Mouse (Mus musculus) lung, embryonic 14.5 days (tissue): Measurements from ENCODE around the gene Bcl2l12. TPM values are rescaled to one million over a fixed set of nuclear protein-coding genes. Genes with fewer than 3 reads are reported as not detected.

Experiments
- ATAC-seq: fragments of 200-750 bp; cut with Nextera tagmentation; 2 replicates; pipeline ENCODE4 v1.8.0; 2017; ENCODE audit warnings: mild to moderate bottlenecking, moderate TSS enrichment, moderate library complexity; ENCODE audit not compliant: insufficient read depth
- DNase-seq: peaks from one replicate; pipeline ENCODE4 v3.0.0-alpha.2; 2015
- H3K27ac ChIP-seq: fragments of 300-500 bp; sonication (generic); 2 replicates; pipeline ENCODE4 v1.5.1; 2014; ENCODE audit warnings: low read depth, mild to moderate bottlenecking, moderate library complexity
- H3K27me3 ChIP-seq: fragments of 300-500 bp; sonication (generic); 2 replicates; pipeline ENCODE4 v1.6.1; 2014; ENCODE audit warnings: low read length, control low read depth; ENCODE audit not compliant: insufficient read depth
- H3K36me3 ChIP-seq: fragments of 300-500 bp; sonication (generic); 2 replicates; pipeline ENCODE4 v1.6.1; 2014; ENCODE audit warnings: control low read depth; ENCODE audit not compliant: insufficient read depth
- H3K4me1 ChIP-seq: fragments of 300-500 bp; sonication (generic); 2 replicates; pipeline ENCODE4 v1.6.1; 2014; ENCODE audit warnings: antibody characterized with exemption, control low read depth; ENCODE audit not compliant: insufficient read depth
- H3K4me2 ChIP-seq: fragments of 300-500 bp; sonication (generic); 2 replicates; pipeline ENCODE4 v1.6.1; 2014; ENCODE audit warnings: mild to moderate bottlenecking
- H3K4me3 ChIP-seq: fragments of 300-500 bp; sonication (generic); 2 replicates; pipeline ENCODE4 v1.5.1; 2014; ENCODE audit warnings: low read depth, low read length
- H3K9ac ChIP-seq: fragments of 300-500 bp; sonication (generic); 2 replicates; pipeline ENCODE4 v1.6.1; 2014
- H3K9me3 ChIP-seq: fragments of 300-500 bp; sonication (generic); 2 replicates; pipeline ENCODE4 v1.6.1; 2016; ENCODE audit warnings: low read depth, low read length, control low read depth
- CTCF ChIP-seq: IDR thresholded peaks from 2 replicates; pipeline ENCODE4 v1.5.1; 2016; ENCODE audit warnings: antibody characterized with exemption, low read depth
- WGBS: fragments of 180-500 bp; shearing (Covaris S2); extraction: QIAGEN DNeasy Blood & Tissue Kit; methylation state at CpG from one replicate; pipeline ENCODE4 v1.1.7; 2014; 5-methylcytosine and 5-hydroxymethylcytosine counted together
- polyA plus RNA-seq: library from polyadenylated mRNA; unstranded; fragments of >200 nt; fragmentation: Nextera tagmentation; extraction: Ambion mirVana; gene quantifications from 2 replicates; pipeline ENCODE4 v1.2.1, GENCODE M21; 2014

Bcl2l12 gene
- polyA plus RNA-seq, 1 experiment from 2014 or later: 76.9 TPM

DNA sequence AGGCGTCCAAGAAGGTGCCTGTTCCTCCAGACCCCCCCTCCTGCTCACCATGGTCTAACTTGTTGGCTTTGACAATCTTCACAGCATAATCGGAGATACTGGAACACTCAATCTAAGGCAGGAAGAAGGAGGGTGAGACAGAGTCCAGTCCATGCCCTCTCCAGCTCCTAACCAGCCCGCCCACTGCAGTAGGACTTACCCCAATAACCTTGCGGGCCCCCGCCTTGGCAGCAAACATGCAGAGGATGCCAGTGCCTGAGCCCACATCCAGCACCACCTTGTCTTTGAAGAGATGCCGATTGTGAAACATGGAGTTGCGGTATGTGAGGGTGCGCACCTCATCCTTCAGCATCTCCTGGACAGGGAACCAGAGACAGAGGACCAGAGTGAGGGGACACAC lies 17.0 kb downstream of the Bcl2l12 start:
- Histone ChIP-seq H3K27ac (no peak overlapping the region), H3K9me3 (no peaks in the 10 kb centered on the region), H3K4me3 (no peak overlapping the region), H3K4me1 (no peaks in the 10 kb centered on the region), H3K9ac (no peak overlapping the region), H3K27me3 (no peaks in the 10 kb centered on the region), H3K36me3 (peaks cover 72% of the 10 kb centered on the region), H3K4me2 (no peak overlapping the region)
- 91% methylated on average over 8 of the region's 8 CpGs for WGBS
- TF ChIP-seq CTCF: no peak
- ATAC-seq: no peak
- no peak for DNase-seq

DNA sequence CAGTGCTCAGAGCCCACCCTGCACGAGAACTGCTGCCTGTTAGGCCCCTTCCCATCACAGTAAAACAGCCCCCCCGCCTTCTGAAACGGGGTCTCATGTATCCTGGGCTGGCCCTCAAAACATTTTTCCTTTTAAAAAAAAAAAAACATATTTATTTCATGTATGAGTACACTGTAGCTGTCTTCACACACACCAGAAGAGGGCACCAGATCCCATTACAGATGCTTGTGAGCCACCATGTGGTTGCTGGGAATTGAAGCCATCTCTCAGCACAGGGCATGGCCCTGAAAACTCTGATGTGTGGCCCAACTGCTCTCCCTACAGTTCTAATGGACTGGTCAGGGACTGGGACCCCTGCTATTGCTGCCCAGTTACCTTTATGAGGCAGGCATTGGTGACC lies 20.2 kb downstream of the Bcl2l12 start:
- 92% methylated on average over 3 of the region's 3 CpGs for WGBS
- Histone ChIP-seq H3K4me3 (no peak overlapping the region), H3K9me3 (no peaks in the 10 kb centered on the region), H3K9ac (no peak overlapping the region), H3K36me3 (peaks cover 75% of the 10 kb centered on the region), H3K27ac (no peak overlapping the region), H3K27me3 (no peaks in the 10 kb centered on the region), H3K4me2 (no peak overlapping the region), H3K4me1 (no peaks in the 10 kb centered on the region; the same call in 1 of the 2 replicates)
- TF ChIP-seq CTCF: no peak
- ATAC-seq (no peak), DNase-seq (no peak)

DNA sequence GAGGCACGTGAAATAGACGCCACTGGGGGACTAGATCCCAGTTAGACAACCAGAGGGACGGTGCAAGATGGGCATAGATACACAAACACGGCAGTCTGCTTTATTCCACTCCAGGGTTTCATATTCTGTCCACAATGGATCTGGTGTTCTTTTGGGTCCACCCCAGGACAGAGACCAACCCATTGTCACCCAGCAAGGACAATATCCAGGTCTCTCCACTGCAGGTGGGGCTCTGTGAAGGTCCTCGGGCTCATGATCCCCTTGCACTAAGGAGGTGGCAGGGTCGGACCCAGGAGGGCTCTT lies 23.4 kb downstream of the Bcl2l12 start:
- H3K4me2 ChIP-seq: peak overlapping the region; percentile 73
- no peak for DNase-seq
- 12% methylated on average over 6 of the region's 6 CpGs for WGBS
- no peak for ATAC-seq
- no peaks in the 10 kb centered on the region for H3K27me3 ChIP-seq
- H3K4me1 ChIP-seq: no peaks in the 10 kb centered on the region; the same call in 1 of the 2 replicates
- no peak overlapping the region for H3K9ac ChIP-seq
- H3K27ac ChIP-seq: no peak overlapping the region
- no peaks in the 10 kb centered on the region for H3K9me3 ChIP-seq
- H3K4me3 ChIP-seq: no peak overlapping the region
- peaks cover 43% of the 10 kb centered on the region for H3K36me3 ChIP-seq
- no peak for TF ChIP-seq CTCF

DNA sequence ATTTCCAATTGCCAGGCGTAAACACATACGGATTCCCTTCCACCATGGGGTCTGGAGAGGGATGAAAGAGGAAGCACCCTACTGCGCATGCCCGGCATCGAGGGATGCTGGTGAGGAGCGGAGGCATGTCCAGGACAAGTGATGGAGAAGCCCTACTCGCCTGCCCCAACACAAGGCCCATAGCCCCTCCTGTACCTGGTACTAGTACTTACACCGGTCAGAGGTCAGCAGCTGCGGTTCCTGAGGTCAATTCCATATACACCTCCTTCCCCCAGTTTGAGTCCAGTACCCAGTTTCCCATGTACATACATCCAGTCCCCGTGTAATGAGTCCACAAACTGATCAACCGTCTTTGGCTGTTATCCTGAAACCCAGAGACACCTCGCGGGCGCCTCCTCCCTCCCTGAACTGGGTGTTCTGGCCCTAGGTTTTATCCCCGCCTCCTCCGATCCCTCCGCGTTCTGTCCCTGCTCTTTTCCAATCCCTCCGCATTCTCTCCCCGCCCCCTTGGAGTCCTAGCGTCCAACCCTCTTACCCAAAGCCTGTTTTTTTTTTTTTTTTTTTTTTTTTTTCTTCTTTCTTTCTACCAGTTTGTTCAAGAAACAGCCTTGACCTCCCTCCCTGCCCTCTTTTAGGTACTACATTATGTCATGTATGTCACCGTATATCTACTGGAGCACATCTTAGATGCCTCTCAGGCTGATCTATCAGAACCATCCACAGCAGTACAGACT lies 24.0 kb downstream of the Bcl2l12 start, which contains the start of gene Cpt1c:
Gene Cpt1c (minus strand): TSS at position 469 of the 734 bp plus-strand sequence.
- Histone ChIP-seq H3K9ac (peak within 1 kb of the TSS; percentile 41), H3K4me3 (peak within 1 kb of the TSS; percentile 46), H3K4me1 (no peaks in the 10 kb centered on the region; the same call in 1 of the 2 replicates), H3K27me3 (no peaks in the 10 kb centered on the region), H3K36me3 (peaks cover 38% of the 10 kb centered on the region), H3K27ac (peak within 1 kb of the TSS; percentile 72), H3K9me3 (no peaks in the 10 kb centered on the region), H3K4me2 (peak within 1 kb of the TSS; percentile 73)
- DNase-seq: peak; percentile 92
- peak; percentile 36 for ATAC-seq
- 2% methylated on average over 22 of the region's 22 CpGs for WGBS
- no peak for TF ChIP-seq CTCF

DNA sequence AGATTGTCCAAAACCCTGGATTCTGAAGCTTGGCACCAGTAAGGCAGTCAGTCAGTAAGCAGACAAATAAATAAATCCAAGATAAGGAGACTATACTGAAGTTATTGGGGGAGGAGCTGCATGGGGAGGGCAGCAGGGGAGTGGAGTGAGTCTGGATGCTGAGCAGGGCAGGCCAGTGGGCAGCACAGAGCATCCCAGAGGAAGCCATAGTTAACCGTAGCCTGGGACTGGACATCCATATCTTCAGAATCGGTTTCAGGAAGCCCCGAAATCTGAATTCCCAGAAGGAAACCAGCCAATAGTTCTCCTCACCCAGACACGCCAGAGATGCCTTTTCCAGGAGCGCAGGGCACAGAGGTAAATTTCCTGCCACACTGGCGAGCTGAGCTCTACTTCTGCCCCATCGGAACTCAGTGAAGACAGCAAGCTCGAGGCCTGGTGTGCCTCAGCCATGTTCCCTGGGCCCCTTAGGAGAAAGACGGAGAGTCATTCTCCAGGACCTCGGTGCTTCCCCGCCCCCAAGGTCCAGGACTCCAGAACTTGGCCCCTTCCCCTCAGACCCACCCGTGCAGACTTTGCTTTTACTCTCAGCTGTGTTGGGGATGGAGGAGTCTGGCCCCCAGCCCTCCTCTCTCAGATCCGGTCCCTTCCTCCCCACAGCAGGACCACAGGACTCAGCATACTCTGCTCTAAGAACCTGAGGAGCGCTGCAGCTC lies 24.9 kb downstream of the Bcl2l12 start:
- no peak for TF ChIP-seq CTCF
- ATAC-seq: no peak
- no peaks in the 10 kb centered on the region for H3K9me3 ChIP-seq
- H3K4me1 ChIP-seq: no peaks in the 10 kb centered on the region; the same call in 1 of the 2 replicates
- DNase-seq: no peak
- peak overlapping the region; percentile 46 for H3K4me3 ChIP-seq
- peak overlapping the region; percentile 73 for H3K4me2 ChIP-seq
- peak overlapping the region; percentile 72; the same call in 1 of the 2 replicates for H3K27ac ChIP-seq
- H3K9ac ChIP-seq: peak overlapping the region; percentile 41
- peaks cover 28% of the 10 kb centered on the region for H3K36me3 ChIP-seq
- WGBS: 42% methylated on average over 14 of the region's 14 CpGs
- H3K27me3 ChIP-seq: no peaks in the 10 kb centered on the region

DNA sequence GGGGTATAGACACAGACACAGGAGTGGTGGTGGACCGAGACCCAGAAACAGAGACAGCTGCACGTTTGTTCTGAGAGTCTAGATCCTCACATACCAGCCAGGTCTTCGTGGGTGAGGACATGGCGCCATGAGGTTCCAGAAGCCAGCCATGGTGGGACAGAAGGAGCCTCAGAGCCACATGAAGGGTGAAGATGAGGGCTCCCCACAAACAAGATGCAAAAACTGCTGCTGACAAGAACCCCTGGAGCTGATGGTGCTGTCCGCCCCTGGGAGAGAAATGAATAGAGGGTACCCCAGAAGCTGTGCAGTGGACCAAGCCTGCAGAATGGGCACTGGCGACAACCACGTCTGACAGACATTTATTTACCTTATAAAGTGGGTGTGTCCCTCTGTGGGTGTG lies 27.4 kb downstream of the Bcl2l12 start:
- H3K4me3 ChIP-seq: peak overlapping the region; percentile 55
- peak overlapping the region; percentile 77 for H3K4me2 ChIP-seq
- 57% methylated on average over 7 of the region's 7 CpGs for WGBS
- H3K36me3 ChIP-seq: peaks cover 11% of the 10 kb centered on the region; the same call in 1 of the 2 replicates
- H3K9me3 ChIP-seq: no peaks in the 10 kb centered on the region
- ATAC-seq: no peak
- TF ChIP-seq CTCF: no peak
- no peaks in the 10 kb centered on the region for H3K27me3 ChIP-seq
- DNase-seq: no peak
- peak overlapping the region; percentile 59; the same call in 1 of the 2 replicates for H3K9ac ChIP-seq
- H3K4me1 ChIP-seq: no peaks in the 10 kb centered on the region; the same call in 1 of the 2 replicates
- no peak overlapping the region for H3K27ac ChIP-seq

DNA sequence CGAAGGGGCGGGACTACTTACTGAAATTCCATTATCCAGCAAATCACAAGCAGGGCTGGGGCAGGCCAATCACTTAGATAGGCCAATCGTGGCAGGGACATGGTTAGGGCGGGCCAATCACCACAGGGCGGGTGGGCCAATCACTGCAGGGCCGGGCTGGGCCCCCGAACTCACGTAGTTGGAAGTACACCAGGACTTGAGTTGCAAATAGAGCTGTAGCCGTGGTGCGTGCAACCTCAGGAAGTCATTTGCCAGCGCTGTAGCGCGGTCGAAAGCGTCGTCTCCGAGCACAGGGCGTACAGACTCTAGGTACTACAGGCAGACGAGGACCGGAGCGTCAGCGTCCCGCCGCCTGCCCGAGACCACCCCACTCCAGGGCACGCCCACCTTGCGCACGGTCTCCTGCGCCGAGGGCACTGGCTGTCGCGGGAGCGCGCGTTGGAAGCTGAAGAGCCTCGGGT lies 28.3 kb downstream of the Bcl2l12 start:
- peak overlapping the region; percentile 88 for H3K27ac ChIP-seq
- 1% methylated on average over 36 of the region's 36 CpGs for WGBS
- peak overlapping the region; percentile 77 for H3K4me2 ChIP-seq
- no peaks in the 10 kb centered on the region for H3K27me3 ChIP-seq
- H3K4me1 ChIP-seq: no peaks in the 10 kb centered on the region; the same call in 1 of the 2 replicates
- H3K4me3 ChIP-seq: peak overlapping the region; percentile 55
- H3K9me3 ChIP-seq: no peaks in the 10 kb centered on the region
- peaks cover 8% of the 10 kb centered on the region; the same call in 1 of the 2 replicates for H3K36me3 ChIP-seq
- peak overlapping the region; percentile 59 for H3K9ac ChIP-seq
- DNase-seq: peak; percentile 96
- no peak for TF ChIP-seq CTCF
- peak; percentile 97 for ATAC-seq
